Mouse (Mus musculus): ENCODE results near the gene Ormdl2.

Ormdl2 gene

DNA sequence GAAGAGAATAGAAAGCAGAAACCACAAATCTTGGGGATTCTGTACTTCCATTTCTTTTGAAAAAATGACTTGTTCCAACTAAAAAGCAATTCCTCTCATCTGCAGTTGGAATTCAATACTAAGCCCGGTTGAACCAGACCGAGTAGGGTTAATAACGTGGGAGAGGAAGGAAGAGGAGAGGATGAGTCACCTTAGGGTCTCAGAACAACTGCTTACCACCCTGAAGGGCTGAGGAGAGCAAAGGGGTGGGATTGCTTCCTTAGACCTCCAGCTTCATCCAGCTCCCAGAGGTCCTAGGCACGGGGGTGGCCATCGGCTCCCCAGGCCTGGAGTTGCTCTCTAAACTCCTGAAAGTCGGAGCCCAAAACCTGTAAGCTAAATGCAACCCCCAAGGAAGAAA lies 18.1 kb downstream of the Ormdl2 start:
- no peak for DNase-seq

DNA sequence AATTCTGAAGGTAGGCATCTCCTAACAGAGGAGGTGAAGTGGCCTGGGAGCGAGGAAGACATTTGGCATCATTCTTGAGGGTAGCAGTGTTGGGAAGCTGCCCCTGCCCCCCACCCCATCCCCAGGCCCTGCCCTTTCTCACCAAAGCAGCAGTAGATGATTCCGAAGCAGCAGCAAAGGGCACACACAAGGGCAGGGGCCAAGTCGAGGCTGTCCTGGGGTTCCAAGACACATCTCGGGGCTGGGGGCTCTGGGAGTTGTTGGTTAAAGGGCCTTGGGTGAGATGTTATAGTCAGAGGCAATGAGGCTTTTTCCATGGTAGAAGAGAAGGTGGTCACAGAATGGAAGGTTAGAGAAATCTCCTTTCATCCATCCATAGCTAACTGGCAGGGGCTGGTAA lies 18.5 kb downstream of the Ormdl2 start:
- DNase-seq = no peak

DNA sequence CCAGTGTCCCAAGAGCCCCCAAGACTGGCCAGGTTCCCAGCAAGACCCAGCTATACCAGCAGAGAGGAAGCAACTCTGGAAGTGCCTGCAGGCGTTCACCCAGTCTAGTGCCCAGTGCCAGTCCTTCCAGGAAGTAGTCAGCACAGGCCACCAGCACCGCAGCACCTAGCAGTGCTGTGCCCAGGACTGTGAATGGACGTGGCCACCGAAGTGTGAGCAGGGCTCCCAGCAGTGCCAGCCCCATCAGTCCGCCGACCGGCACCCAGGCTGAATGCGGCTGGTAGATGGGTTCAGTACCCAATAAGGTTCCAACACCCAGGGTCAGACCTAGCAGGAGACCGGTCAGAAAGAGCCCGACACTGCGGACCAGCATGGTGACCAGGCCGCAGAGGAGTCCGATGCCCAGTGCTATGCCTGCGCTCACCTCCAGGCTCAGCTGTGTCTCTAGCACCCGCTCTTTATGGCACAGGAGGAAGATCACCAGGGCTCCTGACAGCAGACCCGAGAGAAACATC lies 19.4 kb downstream of the Ormdl2 start:
- DNase-seq = no peak

DNA sequence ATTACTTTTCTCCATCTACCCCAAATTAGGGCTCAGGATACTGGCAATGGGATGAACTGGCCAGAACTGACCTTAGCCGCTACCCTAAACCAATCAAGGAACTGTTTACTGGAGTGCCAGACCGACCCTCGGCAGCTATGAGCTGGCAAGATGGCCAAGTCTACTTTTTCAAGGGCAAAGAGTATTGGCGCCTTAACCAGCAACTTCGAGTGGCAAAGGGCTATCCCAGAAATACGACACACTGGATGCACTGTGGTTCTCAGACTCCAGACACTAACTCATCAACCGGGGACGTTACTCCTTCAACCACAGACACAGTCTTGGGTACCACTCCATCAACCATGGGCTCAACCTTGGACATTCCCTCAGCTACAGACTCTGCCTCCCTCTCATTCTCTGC lies 22.8 kb downstream of the Ormdl2 start:
- DNase-seq = no peak

DNA sequence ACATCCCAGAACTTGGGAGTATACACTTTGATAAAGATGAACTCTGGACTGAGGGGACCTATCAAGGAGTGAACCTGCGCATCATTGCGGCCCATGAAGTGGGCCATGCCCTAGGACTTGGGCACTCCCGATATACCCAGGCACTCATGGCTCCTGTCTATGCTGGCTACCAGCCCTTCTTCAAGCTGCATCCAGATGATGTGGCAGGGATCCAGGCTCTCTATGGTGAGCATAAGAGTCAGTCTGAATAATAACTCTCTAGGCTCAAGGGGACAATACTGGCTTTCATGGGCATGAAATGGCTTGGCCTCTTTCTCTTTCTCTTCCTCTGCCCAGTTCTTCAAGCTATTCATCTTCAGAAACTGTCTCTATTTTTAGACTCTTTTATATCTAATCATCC lies 25.9 kb downstream of the Ormdl2 start:
- no peak for DNase-seq

DNA sequence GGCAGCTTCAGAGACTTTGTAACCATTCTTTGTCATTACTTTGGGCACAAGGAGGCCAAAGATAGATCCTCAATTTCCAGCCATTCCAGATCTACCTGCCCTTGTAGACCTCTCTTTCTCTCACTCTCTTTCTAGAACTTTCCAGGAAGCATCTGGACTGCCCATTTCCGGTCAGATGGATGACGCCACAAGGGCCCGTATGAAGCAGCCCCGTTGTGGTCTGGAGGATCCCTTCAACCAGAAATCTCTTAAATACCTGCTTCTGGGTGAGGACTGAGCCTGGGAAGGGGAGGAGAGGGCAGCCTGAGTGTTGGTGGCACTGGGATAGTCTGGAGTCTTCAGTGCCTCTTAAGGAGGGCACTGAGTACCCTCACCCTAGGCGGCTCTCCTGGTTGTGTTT lies 27.1 kb downstream of the Ormdl2 start:
- DNase-seq = no peak

DNA sequence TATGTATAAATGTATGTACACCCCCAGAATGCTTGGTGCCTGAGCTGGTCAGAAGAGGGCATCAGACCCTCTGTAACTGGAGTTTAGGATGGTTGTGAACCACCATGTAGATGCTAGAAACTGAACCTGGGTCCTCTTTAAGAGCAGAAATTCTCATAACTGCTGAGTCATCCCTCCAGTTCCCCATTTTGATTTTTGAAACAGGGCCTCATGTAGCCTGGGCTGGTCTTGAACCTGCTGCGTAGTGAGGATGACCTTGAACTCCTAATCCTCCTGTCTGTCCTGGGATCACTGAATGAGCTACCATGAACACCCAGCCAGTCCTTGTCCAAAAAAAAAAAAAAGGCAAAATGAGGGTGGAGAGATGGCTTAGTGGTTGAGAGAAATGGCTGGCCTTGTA lies 28.2 kb downstream of the Ormdl2 start:
- no peak for DNase-seq

DNA sequence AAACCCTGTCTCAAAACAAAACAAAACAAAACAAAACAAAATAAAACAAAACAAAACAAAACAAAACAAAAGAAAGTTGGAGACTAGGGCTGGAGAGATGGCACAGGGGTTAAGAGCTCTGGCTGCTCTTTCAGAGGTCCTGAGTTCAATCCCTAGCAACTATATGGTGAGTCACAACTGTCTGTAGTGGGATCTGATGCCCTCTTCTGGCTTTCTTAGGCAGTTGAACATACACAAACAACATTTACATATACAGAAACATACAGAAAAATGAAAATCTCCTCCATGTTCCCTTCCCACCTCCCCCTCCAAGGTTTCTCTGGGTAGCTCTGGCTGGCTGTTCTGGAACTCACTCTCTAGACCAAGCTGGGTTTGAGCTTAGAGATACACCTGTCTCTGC lies 29.4 kb downstream of the Ormdl2 start:
- no peak for DNase-seq

DNA sequence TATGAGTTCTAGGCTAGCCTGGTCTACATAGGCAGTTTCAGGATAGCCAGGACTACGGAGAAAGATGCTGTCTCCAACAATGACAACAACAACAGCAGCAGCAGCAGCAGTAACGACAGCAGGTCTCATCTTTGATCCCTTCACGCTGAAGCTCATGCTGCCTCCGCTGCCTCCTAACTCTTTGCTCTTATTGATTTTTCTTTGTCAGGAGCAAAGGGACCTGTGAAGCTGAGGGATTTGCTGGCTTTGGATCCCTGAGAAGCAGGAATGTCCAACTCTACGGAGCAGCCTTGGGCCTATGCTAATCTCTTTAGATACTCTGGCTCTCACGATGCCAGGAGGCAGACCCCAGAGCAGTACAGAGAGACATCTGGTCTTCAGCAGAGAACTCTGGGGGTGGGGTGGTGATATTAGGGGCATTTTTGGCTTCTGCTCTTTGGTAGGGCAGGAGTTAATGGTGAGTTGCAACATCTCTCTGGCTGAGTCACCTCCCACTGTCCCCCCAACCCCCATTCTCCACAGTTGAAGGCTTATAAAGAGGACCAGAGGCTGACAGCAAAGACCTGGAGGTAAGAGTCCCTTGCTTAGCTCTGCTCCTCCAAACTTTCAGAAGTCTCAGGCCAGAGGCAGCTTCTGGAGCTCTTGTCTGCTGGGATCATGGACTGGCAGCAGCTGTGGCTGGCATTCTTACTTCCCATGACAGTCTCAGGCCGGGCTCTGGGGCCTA lies 30.9 kb downstream of the Ormdl2 start, which contains the start of gene Mmp19:
Mmp19 (plus strand) TSS at position 513 of the 727 bp plus-strand sequence.
- no peak for DNase-seq

DNA sequence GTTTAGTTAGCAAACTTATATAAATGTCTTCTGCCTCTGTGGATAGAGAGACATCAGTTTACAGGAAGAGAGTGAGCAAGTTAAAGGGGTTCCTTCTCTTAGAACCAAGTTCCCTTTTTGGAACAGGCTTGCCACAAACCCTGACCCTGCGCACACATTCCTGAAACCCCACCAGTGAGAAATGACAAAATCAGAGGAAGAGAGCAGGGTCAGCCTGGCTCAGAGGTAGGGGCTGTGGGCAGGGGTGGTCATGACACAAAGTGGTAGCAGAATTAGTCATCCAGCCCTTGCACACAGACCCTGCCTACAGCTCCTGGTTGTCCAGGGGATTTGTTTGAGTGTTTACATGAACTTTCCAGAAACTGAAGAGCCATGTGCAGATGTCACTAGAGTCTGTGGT lies 41.2 kb downstream of the Ormdl2 start:
- DNase-seq = no peak

DNA sequence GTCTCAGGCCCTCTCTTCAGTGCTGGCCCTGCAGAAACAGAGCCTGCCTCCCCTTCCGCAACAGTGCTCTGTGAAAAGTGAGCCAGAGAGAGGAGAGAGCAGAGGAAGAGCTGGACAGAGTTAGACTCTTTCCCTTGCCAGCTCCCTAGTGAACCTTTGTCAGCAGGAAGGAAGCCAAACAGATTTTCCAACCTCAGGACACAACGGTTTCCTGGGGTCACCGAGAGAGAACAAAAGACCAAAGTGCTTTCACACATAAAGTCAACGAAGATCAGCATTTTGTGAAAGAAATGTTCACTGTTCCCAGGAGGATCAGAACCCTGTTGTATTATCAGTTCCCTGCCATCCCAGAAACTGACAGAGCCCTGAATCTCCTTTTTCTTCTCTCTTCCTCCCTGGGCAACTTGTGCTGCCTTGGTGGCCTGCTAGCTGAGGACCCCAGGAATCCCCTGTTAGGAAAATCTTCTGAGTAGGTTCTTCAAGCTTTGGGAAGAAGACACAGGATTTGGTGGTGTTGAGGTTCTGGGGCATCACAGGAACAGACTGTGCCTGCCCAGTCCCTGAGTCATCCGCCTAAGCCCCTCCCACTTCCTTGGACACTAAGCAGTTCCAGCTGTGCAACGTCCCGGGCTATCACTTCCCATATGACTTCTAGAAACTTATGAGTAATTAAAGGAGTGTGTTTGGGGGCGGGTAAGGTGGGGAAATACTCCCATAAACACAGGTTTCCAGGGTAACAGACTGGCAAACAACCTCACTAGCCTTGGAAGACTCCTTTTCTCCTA lies 42.2 kb downstream of the Ormdl2 start:
- DNase-seq = no peak

DNA sequence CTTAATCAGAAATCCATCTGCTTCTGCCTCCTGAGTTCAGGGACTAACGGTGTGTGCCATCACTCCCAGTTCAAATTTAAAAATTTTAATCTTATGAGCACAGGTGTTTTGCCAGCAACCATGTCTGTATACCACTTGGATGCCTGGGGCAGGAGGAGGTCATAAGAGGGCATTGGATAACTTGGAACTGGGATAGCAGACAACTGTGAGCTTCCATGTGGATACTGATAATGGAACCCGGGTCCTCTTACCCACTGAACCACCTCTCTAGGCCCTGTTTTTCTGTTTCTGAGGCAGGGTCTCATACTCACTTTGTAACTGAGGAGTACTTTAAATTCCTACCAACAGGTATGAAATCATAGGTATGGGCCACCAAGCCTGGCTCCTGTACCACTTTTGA lies 43.0 kb downstream of the Ormdl2 start:
- no peak for DNase-seq

DNA sequence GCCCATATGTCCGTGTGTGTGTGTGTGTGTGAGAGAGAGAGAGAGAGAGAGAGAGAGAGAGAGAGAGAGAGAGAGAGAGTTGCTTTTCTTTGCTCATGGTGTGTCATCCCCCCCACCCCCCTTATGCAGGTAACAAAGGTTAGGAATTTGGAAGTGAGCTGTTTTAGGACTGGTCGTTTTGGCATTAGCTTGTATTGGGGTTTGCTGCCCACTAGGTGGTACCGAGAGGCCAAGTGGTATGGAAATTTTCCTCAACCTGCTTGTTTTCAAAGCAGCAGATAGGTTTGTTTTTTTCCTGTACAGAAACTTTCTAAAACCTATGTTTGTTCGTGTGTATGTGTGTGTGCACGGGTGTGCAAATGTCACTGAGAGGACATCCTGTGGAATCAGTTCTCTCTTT lies 47.8 kb downstream of the Ormdl2 start:
- DNase-seq = no peak

DNA sequence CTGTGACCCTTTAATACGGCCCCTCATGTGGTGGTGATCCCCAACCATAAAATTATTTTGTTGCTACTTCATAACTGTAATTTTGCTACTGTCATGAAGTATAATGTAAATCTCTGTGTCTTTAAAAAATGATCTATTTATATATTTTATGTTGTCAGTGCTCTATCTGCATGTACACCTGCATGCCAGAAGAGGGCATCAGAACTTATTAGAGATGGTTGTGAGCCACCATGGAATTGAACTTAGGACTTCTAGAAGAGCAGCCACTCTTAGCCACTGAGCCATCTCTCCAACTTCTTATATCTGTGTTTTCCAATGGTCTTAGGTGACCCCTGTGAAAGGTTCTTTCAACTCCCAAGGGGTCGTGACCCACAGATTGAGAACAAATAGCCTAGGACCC lies 48.5 kb downstream of the Ormdl2 start:
- no peak for DNase-seq
